Mouse (Mus musculus) R1 (cell line): ENCODE data around the gene Hist1h2ag.
"Not testable (repeated sequence)": the region's sequence is repeated elsewhere in the genome, so short reads cannot be mapped to it uniquely, and the experiment has no call there.

Experiments
- DNase-seq: peaks from one replicate; pipeline ENCODE4 v3.0.0-alpha.2; 2018; ENCODE audit warnings: low read depth, low spot score

Hist1h2ag gene

DNA sequence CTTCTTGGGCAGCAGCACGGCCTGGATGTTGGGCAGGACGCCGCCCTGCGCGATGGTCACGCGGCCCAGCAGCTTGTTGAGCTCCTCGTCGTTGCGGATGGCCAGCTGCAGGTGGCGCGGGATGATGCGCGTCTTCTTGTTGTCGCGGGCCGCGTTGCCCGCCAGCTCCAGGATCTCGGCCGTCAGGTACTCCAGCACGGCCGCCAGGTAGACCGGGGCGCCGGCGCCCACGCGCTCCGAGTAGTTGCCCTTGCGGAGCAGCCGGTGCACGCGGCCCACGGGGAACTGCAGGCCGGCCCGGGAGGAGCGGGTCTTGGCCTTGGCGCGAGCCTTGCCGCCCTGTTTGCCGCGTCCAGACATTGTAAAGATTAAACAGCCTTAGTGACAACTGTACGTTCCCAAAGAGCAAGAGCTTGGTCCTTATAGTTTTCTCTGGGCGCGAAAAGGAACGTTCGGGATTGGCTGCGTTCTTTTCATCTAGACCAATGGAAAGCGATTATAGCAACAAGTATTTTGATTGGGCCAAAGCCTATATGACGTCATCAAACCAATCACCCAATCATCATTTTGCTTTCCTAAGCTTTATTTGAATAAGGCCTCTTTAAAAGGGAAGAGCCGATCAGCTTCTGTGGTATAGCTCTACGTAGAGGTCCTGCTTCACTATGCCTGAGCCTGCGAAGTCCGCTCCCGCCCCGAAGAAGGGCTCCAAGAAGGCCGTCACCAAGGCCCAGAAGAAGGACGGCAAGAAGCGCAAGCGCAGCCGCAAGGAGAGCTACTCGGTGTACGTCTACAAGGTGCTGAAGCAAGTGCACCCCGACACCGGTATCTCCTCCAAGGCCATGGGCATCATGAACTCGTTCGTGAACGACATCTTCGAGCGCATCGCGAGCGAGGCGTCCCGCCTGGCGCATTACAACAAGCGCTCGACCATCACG lies at the start of gene Hist1h2ag, which contains the start of gene Hist1h2bj:
Hist1h2ag (minus strand) TSS at position 377 of the 935 bp plus-strand sequence.
Hist1h2bj (plus strand) TSS at position 647 of the 935 bp plus-strand sequence.
- peak; percentile 100 for DNase-seq

- DNase-seq: not testable (repeated sequence)
Measured at GRCm38 (mm10) chr13:22084140-22084539, 41.4 kb upstream of the Hist1h2ag start, which contains the start of gene Vmn1r188. TSS of gene Vmn1r188 (plus strand) at chr13:22084440.

DNA sequence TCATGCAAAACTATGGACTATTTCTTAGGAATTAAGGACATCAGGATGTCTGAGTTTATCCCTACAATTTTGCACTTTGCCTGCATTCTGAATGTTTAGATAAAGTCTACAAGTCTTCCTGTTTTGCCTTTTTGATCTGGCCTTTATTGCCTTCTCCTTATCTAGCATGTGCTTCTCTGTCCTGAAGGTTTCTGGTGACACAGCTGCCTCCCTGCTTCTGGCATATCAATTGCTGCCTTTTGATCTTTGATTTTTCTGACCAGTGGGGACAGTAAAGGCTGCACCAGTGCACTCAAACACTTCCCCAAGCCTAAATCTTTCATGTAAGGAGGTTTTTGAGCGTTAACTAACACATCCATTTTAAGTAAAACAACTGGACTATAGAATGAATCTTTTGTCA lies 20.7 kb upstream of the Hist1h2ag start:
- no peak for DNase-seq

DNA sequence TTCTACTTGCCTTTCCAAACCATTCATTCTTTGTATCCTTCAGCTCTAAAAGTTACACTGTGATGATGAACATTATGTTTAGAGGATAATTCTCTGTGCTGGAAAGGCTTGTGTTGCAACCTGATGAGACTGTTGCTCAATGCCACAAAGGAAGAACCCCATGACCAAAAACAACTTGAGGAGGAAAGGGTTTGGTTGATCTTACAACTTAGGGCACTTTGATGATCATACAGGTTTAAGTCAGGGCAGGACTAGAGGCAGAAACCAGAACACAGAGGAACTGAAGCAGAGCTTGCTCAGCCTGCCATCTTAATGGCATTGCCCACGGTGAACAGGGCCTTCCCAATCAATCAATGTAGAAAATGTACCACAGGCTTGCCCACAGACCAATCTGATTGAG lies 18.7 kb upstream of the Hist1h2ag start:
- no peak for DNase-seq

DNA sequence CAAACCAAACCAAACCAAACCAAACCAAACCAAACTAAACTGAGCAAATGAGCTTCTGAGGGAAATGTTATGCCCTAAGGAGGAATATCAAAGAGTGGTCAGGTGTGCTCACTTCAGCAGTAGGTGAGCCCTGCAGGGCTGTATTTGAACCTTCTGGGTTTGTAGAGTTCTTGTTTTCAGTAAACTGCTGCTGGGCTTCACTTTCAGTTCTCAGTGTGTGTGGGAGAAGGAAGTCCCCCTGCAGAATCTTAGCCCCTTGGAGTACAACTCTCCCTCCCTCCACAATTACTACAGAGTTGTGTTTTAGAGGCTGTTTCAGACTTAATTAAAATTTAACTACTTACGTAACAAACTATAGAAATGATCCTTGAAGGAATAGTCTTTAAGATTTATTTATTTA lies 11.0 kb upstream of the Hist1h2ag start:
- no peak for DNase-seq

DNA sequence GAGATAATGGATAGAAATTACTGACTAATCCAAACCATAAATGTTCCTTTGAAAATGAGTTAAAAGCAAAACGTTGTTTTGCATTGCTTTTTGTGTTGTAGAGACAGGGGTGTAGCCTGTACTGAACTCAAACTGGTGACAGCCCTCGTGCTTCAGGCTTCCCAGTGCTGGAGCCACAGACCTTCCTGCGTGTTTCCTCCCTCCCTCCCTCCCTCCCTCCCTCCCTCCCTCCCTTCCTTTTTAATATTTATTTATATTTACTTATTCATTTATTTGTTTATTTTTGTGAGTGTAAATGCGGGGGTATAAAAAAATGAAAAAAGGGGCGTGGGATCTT lies 8.7 kb upstream of the Hist1h2ag start:
- DNase-seq: no peak

GRCm38 (mm10) chr13:22050591-22051522 lies 8.1 kb upstream of the Hist1h2ag start:
- peak; percentile 97 for DNase-seq

GRCm38 (mm10) chr13:22049737-22050440 lies 7.1 kb upstream of the Hist1h2ag start:
- peak; percentile 94 for DNase-seq

GRCm38 (mm10) chr13:22049041-22049440 lies 6.3 kb upstream of the Hist1h2ag start:
- no peak for DNase-seq

- no peak for DNase-seq
Measured at GRCm38 (mm10) chr13:22045311-22045710, 2.6 kb upstream of the Hist1h2ag start.

- no peak for DNase-seq
Measured at GRCm38 (mm10) chr13:22044432-22045155, 1.9 kb upstream of the Hist1h2ag start.

DNA sequence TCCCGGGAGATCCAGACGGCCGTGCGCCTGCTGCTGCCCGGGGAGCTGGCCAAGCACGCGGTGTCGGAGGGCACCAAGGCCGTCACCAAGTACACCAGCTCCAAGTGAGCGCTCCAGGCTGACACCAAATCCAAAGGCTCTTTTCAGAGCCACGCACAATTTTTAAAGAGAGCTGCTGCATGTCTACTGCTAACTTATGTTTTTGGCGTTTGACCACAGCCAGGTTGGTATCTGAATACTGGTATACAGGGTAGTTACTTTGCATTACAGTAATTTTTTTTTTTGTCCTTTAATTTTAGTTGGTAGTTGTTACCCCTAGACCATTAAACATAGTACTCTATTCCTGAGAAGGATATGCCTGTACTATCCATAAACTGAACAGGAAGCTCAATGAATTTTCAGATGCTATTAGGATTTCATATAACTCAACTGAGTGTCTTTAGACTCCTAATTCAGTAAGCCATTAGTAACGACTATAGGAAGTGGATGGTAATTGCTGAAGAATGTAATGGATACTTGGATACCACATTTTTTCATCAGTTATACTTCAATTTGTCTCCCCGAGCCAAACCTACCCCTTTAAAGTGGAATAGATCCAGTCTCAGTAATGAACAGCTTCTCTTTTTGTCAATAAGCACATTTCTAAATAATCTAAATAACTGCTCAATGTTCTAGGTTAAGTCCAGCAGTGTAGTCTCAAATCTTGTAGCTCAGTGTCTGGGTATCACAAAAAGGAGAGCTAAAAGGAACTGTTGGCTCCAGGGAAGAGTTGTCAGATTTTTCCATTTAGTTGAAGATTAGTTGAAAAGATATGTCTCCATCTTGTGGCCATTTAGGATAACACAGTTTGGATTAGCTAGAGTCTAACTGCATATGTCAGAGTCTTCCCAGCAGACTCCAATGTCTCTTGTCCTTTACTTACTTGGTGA lies 1.0 kb upstream of the Hist1h2ag start:
- peak; percentile 88 for DNase-seq

DNA sequence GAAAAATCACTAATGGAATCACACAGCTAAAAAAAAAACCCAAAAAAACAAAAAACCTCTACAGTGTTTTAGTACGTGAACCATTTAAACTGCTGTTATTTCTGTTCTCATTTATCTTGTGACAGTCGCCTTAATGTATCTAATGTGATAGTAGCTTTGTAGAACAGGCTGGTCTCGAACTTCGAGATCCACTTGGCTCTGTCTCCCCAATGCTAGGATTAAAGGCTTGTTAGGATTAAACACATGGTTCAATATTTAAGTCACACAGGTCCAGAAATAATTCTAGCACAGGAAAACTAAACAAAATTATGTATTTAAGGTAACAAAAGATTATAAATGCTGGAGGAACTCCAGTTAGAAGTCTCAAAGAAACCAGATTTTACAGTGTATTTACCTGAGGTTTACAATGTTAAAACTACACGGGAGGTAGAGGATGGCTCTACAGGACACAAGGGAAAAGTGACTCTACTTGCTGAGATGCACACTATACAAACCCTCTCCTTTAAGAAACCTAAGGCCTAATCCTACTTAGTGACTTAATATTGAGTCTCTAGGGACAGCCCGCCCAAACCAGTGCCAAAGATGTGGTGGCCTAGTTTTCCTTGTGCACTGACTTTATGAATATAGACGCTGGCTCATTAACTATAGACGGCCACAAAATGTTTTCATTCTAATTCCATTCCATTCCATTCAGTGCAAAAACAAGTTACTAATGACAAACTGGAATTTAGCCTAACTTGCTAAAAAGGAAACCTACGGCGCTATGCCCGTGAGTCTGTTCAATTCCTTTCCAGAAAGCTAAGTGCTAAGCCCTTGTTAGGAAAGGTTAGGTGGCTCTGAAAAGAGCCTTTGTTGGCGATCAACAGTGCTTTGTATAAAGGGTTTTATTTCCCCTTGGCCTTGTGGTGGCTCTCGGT lies 835 bp downstream of the Hist1h2ag start:
- DNase-seq: peak; percentile 66

DNA sequence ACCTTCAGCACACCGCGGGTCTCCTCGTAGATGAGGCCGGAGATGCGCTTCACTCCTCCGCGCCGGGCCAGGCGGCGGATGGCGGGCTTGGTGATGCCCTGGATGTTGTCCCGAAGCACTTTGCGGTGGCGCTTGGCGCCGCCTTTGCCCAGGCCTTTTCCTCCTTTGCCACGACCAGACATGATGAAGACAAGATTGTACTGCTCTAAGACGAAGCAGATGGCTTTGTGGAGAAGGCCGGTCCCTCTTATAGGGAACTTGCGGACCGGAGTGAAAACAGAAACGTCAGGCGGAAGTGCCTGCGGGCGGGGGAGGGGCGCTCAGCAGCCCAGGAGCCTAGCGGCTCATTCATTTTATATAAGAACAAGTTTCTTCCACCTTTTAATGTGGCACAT lies 1.6 kb downstream of the Hist1h2ag start, which contains the start of gene Hist1h4i:
Hist1h4i (minus strand) TSS at position 221 of the 395 bp plus-strand sequence.
- DNase-seq: peak; percentile 96

DNA sequence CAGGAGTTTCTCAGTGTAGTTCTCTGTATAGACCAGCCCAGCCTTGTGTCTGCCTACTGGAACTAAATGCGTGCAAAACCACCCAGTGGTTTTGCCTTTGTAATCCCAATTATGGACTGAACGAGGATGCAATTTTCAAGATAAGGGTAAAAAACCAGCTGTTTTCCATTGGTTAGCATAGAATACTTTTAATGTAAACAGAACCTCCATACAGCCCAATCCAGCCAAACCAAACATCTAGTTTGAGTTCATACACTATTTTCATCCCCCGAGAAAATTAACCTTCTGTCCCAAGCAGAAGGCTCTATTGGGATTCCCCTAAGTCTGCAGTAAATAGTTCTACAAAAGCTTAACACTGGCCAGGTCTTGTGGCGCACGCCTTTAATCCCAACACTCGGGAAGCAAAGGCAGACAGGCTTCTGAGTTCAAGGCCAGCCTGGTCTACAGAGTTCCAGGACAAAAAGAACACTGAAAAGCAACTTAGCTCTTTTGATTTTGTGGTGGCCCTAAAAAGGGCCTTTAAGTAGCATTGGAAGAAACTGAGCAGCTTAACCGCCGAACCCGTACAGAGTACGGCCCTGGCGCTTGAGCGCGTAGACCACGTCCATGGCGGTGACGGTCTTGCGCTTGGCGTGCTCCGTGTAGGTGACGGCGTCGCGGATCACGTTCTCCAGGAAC lies 2.1 kb downstream of the Hist1h2ag start:
- DNase-seq: peak; percentile 84

GRCm38 (mm10) chr13:22039951-22040463 lies 2.7 kb downstream of the Hist1h2ag start:
- DNase-seq: no peak

DNA sequence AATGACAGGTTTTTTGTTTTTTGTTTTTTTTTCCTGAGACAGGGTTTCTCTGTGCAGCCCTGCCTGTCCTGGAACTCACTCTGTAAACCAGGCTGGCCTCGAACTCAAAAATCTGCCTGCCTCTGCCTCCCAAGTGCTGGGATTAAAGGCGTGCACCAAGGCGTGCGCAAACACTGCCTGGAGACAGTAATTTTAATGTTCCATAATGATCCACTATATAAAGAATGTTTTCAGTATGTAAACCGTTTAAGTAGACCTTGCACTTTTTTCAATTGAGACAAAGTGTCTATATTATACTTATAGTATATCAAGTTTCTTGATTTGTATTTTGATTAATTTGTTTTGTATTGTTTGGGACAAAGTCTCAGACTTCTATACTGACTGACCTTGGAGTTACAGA lies 3.4 kb downstream of the Hist1h2ag start:
- DNase-seq: no peak

- no peak for DNase-seq
Measured at GRCm38 (mm10) chr13:22037415-22037814, 5.3 kb downstream of the Hist1h2ag start.
